Mouse (Mus musculus) thymus, postnatal 36 days (tissue): ENCODE results near the gene Calcoco1.
"Not testable (repeated sequence)": the region's sequence is repeated elsewhere in the genome, so short reads cannot be mapped to it uniquely, and the experiment has no call there.

Experiments used
- DNase-seq, 2 experiments: peaks; one replicate each; pipeline ENCODE4 v3.0.0; 2022; ENCODE audit warnings: mixed read lengths in 2 of 2

Gene Calcoco1

DNA sequence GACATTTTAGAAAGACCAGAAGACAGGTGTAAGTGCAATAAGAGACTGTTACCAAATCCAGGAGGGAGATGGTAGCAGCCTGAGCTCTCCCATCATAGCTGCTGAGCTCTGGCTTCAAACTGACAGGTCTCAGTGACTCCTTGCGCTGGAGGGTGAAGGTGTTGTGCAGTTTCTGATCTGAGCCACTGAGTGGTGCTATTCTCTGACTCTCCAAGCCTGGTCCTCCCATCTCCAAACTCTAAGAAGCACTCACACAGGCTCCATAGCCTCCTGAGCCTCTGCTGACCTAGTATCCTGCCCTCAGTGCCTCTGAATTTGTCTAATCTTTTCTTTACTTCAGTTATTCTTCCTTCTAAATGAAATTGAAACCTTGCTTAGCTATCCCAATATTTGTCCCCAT is 38.3 kb downstream of the Calcoco1 start:
- no peak for DNase-seq

DNA sequence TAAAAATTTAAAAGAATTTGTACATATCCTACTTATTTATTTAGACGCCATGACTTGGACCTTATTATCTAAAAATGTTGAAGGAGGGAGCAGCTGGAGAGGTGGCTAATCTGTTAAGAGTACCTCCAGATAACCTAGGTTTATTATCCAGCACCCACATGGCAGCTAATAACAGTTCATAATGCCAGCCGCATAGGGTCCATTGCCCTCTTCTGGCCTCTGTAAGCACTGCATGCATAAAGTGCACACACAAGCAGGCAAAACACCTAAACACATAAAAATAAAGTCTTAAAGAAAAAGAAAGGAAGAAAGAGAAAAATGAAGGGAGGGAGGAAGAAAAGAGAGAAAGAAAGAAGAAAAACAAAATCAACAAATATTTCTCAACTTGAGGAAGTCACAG is 45.6 kb downstream of the Calcoco1 start:
- no peak for DNase-seq

DNA sequence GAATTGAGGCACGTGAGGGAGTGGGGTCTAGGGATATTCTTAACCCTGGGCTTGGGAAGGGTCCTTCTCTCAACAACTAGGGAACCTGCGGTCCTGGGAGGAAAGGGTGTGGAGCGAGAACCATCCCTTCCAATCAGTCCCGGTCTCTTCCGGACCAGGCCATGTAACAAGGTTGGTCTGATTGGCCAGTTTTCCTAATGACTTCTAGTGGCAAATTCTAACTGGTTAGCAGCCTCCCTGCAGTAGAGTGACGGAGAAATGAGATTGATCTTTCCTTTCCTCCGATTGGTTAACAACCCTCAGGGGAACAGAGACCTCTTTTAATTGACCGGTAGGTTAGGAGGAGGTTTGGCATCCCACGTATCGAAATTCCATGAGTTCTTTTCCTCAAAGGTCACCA is 48.4 kb downstream of the Calcoco1 start:
- no peak for DNase-seq

DNA sequence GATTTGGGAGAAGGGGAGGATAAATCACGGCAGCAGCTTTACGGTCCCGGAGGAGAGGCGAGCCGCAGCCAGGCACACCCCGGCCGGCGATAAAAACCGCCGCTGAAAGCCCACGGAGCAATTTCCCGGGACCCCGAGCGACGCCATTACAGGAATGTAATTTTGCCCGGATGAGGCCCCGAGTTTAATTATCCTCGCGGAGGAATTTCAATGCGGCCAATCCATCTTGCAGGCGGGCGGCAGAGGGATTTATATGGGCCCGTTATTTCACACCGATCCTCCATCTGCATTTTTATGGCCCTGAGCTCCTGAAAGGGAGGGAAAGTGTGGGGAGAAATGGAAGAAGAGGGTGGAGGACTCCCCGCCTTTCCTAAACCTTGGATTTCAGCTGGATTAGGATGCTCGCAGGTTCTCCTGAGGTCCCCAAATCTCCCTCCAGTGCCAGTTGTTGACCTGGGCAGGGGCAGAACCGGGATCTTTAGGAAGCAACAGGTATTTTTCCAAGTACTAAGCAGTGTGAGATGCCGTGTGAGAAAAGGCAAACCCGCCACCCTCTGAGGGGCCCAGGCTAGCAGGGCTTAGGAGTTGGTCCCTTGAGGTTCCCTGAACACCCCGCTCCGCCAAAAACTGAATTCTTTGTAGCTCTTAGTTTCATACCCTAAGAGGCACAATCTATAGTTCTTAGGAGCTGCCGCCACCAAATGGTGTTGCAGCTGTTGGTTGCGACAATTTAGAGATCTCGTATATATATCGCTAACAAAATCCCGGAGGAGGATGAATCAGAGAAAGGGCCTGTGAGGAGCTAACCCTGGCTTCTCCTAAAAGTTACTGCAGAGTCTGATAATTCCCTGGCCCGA is 49.5 kb downstream of the Calcoco1 start, which contains the start of gene Atp5g2:
Atp5g2 (minus strand) TSS at position 138 of the 857 bp plus-strand sequence.
- DNase-seq, result peak in 1 of 2 experiments; percentile 18

DNA sequence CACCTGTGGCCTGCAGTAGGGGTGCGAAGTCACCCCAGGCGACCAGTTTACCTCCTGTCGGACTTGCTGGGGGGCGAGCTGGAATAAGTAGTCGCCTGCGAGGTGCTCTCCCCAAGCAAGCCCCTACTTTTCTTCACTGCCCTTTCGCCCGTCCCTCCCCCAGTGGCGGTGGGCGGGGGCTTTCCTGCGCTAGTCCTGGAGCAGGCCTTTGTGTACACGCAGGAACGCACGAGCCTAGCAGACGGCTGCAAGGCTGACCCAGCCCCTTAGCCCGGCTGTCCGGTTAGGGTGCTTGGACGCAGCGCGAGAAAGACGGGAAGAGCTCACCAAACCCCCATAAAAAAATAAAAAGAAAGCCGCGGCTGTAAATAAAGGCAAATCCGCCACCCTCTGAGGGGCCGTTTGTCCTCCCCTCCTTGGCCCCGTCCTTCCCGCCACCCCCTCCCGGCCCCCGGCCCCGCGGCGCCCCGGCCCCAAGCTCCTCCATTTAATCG is 50.2 kb downstream of the Calcoco1 start:
- peak; percentile 54 to 70 for DNase-seq

DNA sequence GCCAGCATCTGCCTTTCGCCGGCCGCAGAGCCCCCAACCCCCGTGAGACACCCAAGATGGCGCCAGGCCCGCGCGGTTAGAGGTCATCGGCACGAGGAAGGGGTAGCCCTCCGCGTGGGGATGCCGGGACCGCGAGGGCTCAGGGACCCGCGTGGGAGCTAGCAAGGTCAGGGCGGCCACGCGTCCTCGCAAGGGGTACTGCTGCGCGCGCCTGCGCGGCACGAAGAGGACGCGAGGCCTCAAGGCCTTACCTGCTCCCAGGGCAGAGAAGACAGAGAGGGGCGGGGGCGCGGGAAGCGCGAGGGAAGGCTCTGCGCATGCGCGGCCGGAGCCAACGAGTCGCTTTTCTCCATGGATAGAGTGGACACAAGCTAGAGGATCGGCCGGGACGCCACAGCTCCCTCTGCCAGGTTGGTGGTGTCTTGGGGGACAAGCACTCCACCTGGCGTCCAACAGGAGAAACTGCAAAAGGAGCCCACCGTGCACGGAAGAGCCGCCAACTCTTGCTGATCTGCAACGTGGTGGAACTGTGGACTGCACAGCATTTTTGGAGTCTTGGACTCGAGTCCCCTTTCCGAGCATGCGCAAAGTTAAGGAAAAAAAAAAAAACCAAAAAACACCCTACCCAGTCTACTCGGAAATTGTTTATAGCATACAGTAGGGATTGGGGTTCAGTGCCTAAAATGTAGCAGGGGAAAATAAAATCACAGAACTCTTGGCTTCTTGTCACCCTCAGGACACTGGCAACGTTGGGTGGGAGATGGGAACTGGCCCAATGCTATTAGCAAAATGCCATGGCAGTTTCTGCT is 51.0 kb downstream of the Calcoco1 start:
- peak; percentile 98 for DNase-seq

DNA sequence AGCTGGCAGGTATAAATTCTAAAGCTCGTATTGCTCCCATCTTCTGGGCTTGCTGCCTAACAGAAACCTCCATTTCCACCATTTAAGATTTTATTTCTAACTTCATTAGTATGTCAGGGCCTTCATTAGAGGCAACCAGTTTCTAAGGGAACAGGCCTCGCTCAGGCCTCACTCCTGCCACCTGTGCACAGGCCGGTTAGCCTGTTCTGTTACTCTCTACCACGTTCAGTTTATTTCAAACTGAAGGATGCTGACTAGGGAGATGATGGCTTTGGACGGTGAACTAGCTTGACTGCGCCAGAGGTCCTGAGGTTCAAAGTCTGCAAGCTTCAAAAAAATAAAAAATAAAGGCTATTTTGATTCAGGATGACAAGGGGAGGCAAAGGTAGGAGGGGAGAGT is 51.7 kb downstream of the Calcoco1 start:
- DNase-seq, result no peak

DNA sequence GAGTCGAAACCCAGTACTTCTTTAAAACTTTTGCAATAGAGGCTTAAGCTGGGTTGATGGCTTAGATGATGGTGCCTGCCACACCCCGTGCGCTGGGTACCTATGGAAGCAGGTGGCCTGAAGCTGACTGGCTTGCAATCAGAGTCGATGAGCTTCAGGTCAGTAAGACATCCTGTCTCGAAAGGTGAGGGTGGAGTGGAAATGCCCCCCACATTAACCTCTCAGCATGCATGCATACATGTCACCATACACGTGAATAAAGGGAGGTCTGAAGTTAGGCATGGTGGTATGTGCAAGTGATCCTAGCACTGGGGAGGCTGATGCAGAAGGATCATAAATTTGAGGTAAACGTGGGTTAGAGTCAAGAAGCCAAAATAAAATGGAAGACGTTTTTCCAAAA is 52.4 kb downstream of the Calcoco1 start:
- no peak for DNase-seq

DNA sequence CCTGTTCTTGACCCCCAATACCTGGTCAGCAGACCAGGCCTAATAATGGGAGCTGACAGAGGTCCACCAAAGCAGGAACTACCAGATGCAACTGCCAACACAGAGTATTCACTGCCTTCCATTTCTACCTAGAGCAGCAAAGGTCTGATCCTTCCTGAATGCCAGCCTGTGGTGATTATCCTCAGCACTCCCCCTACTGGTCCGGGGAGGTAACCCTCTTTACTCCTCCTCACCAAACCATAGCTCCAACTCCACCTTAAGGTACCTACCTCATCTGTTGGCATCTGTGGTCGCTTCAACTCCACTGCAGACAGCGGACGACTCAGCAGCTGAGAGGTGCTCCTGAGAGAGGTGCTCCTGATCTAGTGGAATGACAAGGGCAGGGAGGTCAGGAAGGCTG is 56.5 kb downstream of the Calcoco1 start:
- DNase-seq, result peak; percentile 48 to 56

DNA sequence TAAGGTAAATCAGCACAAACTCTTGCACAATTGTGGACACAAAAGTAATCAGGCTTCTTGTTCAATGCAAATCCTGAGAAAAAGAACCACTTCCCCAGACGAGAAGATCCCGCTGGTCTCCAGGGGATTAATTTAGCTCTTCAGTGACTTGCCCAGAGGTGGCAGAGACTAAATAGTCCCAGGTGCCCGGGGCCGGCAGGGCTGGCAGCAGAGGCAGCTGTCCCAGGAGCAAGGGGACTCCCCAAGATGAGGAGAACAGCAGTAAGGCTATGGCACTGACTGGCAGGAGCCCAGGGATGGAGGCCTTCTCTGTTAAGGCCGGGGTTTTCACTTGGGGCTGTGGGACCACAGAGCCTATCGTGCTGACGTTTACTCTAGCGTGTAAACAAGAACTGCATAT is 58.2 kb downstream of the Calcoco1 start:
- DNase-seq, result no peak

DNA sequence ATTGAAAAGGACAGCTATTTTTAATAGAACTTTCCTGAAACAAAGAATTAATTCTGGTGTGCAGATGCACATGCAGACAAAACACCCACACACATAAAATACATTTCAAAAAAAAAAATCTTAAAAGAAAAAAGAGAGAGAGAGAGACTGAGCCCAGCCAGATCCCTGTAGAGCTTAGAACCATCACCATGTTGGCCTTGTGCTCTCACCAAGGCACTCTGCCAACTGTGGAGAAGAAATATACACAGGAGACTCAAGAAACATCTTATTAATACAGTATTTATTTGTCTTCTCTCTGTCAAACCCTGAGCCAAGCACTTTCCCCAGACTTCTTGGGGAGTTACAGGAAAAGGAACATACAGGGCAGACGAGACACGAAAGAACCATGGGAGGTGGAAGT is 59.4 kb downstream of the Calcoco1 start:
- DNase-seq, result not testable (repeated sequence)

DNA sequence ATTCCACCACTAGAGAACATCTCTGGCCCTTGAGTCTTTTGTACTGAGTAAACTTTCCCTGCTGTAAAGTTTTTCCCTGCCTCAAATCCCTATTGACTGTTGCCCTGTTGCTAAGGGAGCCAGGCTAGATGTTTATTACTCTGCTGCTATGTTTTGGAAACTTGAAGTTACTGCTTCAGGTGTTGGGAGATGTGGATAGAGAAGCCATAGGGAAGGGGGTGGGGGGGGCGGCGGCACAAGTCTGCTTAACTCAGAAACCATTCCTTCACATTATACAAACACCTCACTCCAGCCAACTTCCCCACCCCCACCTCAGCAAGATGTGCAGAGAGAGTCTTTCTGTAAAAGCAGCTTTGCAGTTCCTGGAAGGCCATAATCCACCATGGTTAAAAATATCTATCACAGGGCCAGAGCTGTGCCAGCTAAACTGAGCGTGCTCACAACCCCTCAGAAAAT is 64.0 kb downstream of the Calcoco1 start:
- DNase-seq, result no peak
